Mouse (Mus musculus) spleen, adult 2 months (tissue): ENCODE data around the gene Fxr2.

Experiments used
- CTCF ChIP-seq: fragments of 200-500 bp; IDR thresholded peaks from 2 replicates; pipeline ENCODE4 v1.5.1; 2011; ENCODE audit warnings: mild to moderate bottlenecking, inconsistent platforms; ENCODE audit not compliant: insufficient read depth, insufficient read length, insufficient replicate concordance; ENCODE audit errors: extremely low read depth
- POLR2A ChIP-seq: fragments of 200-500 bp; IDR thresholded peaks from 2 replicates; pipeline ENCODE4 v1.6.1; 2011; ENCODE audit warnings: low read depth, low read length, inconsistent platforms

DNA sequence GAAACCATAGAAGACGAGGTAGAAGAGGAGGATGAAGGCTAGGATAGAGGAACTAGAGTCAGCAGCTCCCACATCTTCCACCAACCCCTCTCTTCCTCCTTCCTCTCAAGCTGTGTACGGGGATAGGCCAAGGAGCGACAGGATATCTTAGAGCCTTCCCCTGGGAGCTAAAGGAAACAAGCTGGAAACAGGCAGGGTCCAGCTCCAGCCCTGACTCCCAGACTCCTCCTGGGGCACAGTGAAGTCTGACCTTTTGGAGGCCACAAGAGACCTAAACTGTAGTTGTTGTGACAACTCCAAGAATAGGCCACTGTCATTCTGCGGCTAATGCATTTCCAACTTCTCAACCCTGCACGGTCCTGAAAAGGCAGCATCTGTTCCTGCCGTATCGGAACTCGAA lies 29.3 kb upstream of the Fxr2 start:
- no peak for TF ChIP-seq CTCF
- no peak for TF ChIP-seq POLR2A
